ENCODE assay signal across 13 mouse cellular contexts in the genomic region with DNA sequence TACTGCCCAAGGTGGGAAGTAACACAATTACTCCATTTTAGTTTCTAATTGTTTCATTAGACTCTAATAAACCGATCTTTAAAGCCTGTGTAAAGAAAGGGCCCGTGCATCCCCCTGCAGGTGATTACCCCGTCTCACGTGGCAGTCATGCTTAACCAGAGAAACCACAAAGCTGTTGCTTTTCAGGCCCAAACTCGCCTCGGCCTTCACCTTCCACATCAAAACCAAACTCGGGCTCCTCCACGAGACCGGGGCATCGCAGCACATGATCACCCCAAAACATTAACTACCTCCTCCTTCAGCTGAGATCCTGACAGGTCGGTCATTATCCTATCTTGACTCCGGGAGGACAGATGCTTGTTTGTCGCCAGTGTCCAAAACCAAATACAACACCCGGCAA. TPM values are rescaled to one million over a fixed set of nuclear protein-coding genes. Genes with fewer than 3 reads are reported as not detected.
DNase-seq lines count a peak whose midpoint lies in the region; ATAC-seq lines count a peak whose summit lies in the region.
"Had no signal": no experiment of that assay in that cellular context is flagged by ENCODE, and none has a peak within 500 bp of the region (broad histone marks: within the 10 kb centered on the region; RNA-seq: fewer than 3 reads in every experiment).

No protein-coding gene starts in this region.

- WGBS in liver, embryonic 13.5 days (ENCODE audit: insufficient replicate concordance) = 65% methylated on average over 14 of the region's 14 CpGs
- WGBS in heart, embryonic 10.5 days = 77% methylated on average over 14 of the region's 14 CpGs

- no peak overlapping the region for H3K9ac ChIP-seq in liver, embryonic 13.5 days
- H3K9ac ChIP-seq: heart, embryonic 13.5 days; hindbrain, embryonic 15.5 days had no signal

- H3K27me3 ChIP-seq in liver, embryonic 13.5 days = no peaks in the 10 kb centered on the region
- no peaks in the 10 kb centered on the region for H3K27me3 ChIP-seq in heart, embryonic 10.5 days (ENCODE audit: insufficient read depth, poor library complexity, severe bottlenecking)
- H3K27me3 ChIP-seq: heart, embryonic 13.5 days; hindbrain, embryonic 15.5 days had no signal

- H3K27ac ChIP-seq in liver, embryonic 13.5 days = peak overlapping the region; percentile 53
- no peak overlapping the region for H3K27ac ChIP-seq in heart, embryonic 10.5 days
- H3K27ac ChIP-seq: heart, embryonic 13.5 days; hindbrain, embryonic 15.5 days had no signal

- H3K4me3 ChIP-seq in liver, embryonic 13.5 days (replicated peaks) = no peak overlapping the region
- H3K4me3 ChIP-seq in heart, embryonic 10.5 days = no peak overlapping the region
- H3K4me3 ChIP-seq: erythroblast, embryonic 14.5 days; heart, embryonic 13.5 days; hindbrain, embryonic 15.5 days had no signal

- 0 out of 2 replicates have a peak overlapping the region, but pooled peaks have one; percentile 4 for H3K4me2 ChIP-seq in liver, embryonic 13.5 days
- H3K4me2 ChIP-seq: heart, embryonic 13.5 days; hindbrain, embryonic 15.5 days had no signal

- H3K4me1 ChIP-seq in liver, embryonic 13.5 days (replicated peaks) = peaks cover 6% of the 10 kb centered on the region; the same call in 1 of the 2 replicates
- H3K4me1 ChIP-seq in heart, embryonic 10.5 days = no peaks in the 10 kb centered on the region
- H3K4me1 ChIP-seq: heart, embryonic 13.5 days; hindbrain, embryonic 15.5 days had no signal

- no peak for ATAC-seq in liver, embryonic 13.5 days (ENCODE audit: low read depth)

- H3K36me3 ChIP-seq in liver, embryonic 13.5 days = no peaks in the 10 kb centered on the region
- no peaks in the 10 kb centered on the region for H3K36me3 ChIP-seq in heart, embryonic 10.5 days
- H3K36me3 ChIP-seq: heart, embryonic 13.5 days; hindbrain, embryonic 15.5 days had no signal

- H3K9me3 ChIP-seq in liver, embryonic 13.5 days (replicated peaks) = no peaks in the 10 kb centered on the region
- no peaks in the 10 kb centered on the region for H3K9me3 ChIP-seq in heart, embryonic 10.5 days
- H3K9me3 ChIP-seq: heart, embryonic 13.5 days; hindbrain, embryonic 15.5 days had no signal

- peak; percentile 36 for DNase-seq in kidney, adult 11 months
- DNase-seq in kidney, postnatal 14 days = no peak
- peak; percentile 45 to 50 for DNase-seq in urinary bladder, adult 18-20 months (ENCODE audit: low spot score in 2 of 2)
- DNase-seq in urinary bladder, postnatal 25 days (ENCODE audit: low spot score) = no peak
- DNase-seq in liver, embryonic 13.5 days = no peak
- no peak for DNase-seq in heart, postnatal 10 days
- DNase-seq in yolk sac, embryonic 10.5 days (ENCODE audit: low spot score) = no peak
- DNase-seq in heart, embryonic 10.5 days (ENCODE audit: low spot score) = no peak
- DNase-seq: thymus, postnatal 36 days had no signal

- intact Hi-C loops in heart, postnatal 10 days (cut with DNase I) = no loop called here

RNA-seq across cellular contexts. Expression of a gene that starts 58.2 kb away (rescaled TPM):
- 8.1 and 12.0 TPM in 2 replicates for polyA plus RNA-seq in liver, embryonic 13.5 days (2015; fragmentation: Nextera tagmentation; extraction: Ambion mirVana)
- 1 to 10 TPM; 2.3 to 3.7 TPM for total RNA-seq in heart, postnatal 10 days (2021)
- 1.5 and 3.6 TPM in 2 replicates for polyA plus RNA-seq in heart, embryonic 10.5 days (2016; fragmentation: Nextera tagmentation; extraction: Ambion mirVana)
- total RNA-seq: MEL had no signal

Comparison
In these comparisons a context has a peak if more than half of its experiments do, and no peak if none do; other contexts are left out.
1. DNase-seq: peak in kidney, adult 11 months (single experiment) and urinary bladder, adult 18-20 months (2 of 2); none in kidney, postnatal 14 days (single experiment), urinary bladder, postnatal 25 days (single experiment), liver, embryonic 13.5 days (single experiment), heart, postnatal 10 days (0 of 2), yolk sac, embryonic 10.5 days (single experiment) and heart, embryonic 10.5 days (single experiment).